Mouse (Mus musculus): Measurements from ENCODE around the gene Myo15. TPM values are rescaled to one million over a fixed set of nuclear protein-coding genes. Genes with fewer than 3 reads are reported as not detected.
A peak's percentile ranks its signal among the peaks of the same experiment; 100 is the strongest.
"Not testable (repeated sequence)": the region's sequence is repeated elsewhere in the genome, so short reads cannot be mapped to it uniquely, and the experiment has no call there.

Myo15 gene
- polyA plus RNA-seq (2012; ENCODE audit: insufficient read depth, low replicate concordance): not detected in 2 replicates

GRCm38 (mm10) chr11:60469039-60469438, at the start of gene Myo15:
TSS of gene Myo15 (plus strand) at chr11:60469339.
- Histone ChIP-seq H3K4me3 (replicated peaks) (no peak within 1 kb of the TSS), H3K4me1 (no peaks in the 10 kb centered on the region; the same call in 1 of the 2 replicates), H3K27me3 (replicated peaks) (no peaks in the 10 kb centered on the region), H3K36me3 (replicated peaks; ENCODE audit: low read length) (peaks cover 63% of the 10 kb centered on the region), H3K9me3 (no peaks in the 10 kb centered on the region)
- TF ChIP-seq FLI1 (IDR thresholded peaks at IDR 0.05; ENCODE audit: low read length) (no peak), GATA1 (IDR thresholded peaks at IDR 0.05; ENCODE audit: borderline replicate concordance, low read length) (no peak)

GRCm38 (mm10) chr11:60422046-60422668, 47.0 kb upstream of the Myo15 start:
- TF ChIP-seq FLI1 (IDR thresholded peaks at IDR 0.05; ENCODE audit: low read length): no peak
- TF ChIP-seq GATA1 (IDR thresholded peaks at IDR 0.05; ENCODE audit: borderline replicate concordance, low read length): no peak
- Histone ChIP-seq H3K27me3 (replicated peaks) (no peaks in the 10 kb centered on the region), H3K9me3 (no peaks in the 10 kb centered on the region), H3K4me1 (peaks cover 48% of the 10 kb centered on the region), H3K4me3 (replicated peaks) (no peak overlapping the region), H3K36me3 (replicated peaks; ENCODE audit: low read length) (peaks cover 34% of the 10 kb centered on the region)

- H3K4me3 ChIP-seq (replicated peaks): no peak overlapping the region
- peaks cover 54% of the 10 kb centered on the region for H3K4me1 ChIP-seq
- peaks cover 42% of the 10 kb centered on the region for H3K36me3 ChIP-seq (replicated peaks; ENCODE audit: low read length)
- H3K9me3 ChIP-seq: no peaks in the 10 kb centered on the region
- TF ChIP-seq GATA1 (IDR thresholded peaks at IDR 0.05; ENCODE audit: borderline replicate concordance, low read length) (no peak), FLI1 (IDR thresholded peaks at IDR 0.05; ENCODE audit: low read length) (no peak)
- H3K27me3 ChIP-seq (replicated peaks): no peaks in the 10 kb centered on the region
These were observed 46.1 kb upstream of the Myo15 start for GRCm38 (mm10) chr11:60423006-60423405.

GRCm38 (mm10) chr11:60426417-60426816, 42.7 kb upstream of the Myo15 start:
- no peak for TF ChIP-seq FLI1 (IDR thresholded peaks at IDR 0.05; ENCODE audit: low read length)
- TF ChIP-seq GATA1 (IDR thresholded peaks at IDR 0.05; ENCODE audit: borderline replicate concordance, low read length): no peak
- Histone ChIP-seq H3K36me3 (replicated peaks; ENCODE audit: low read length) (peaks cover 63% of the 10 kb centered on the region), H3K27me3 (replicated peaks) (no peaks in the 10 kb centered on the region), H3K4me1 (peaks cover 26% of the 10 kb centered on the region), H3K4me3 (replicated peaks) (no peak overlapping the region), H3K9me3 (no peaks in the 10 kb centered on the region)

- H3K36me3 ChIP-seq (replicated peaks; ENCODE audit: low read length): peaks cover 75% of the 10 kb centered on the region
- no peaks in the 10 kb centered on the region for H3K9me3 ChIP-seq
- H3K4me1 ChIP-seq: peaks cover 19% of the 10 kb centered on the region; the same call in 1 of the 2 replicates
- no peak for TF ChIP-seq FLI1 (IDR thresholded peaks at IDR 0.05; ENCODE audit: low read length)
- TF ChIP-seq GATA1 (IDR thresholded peaks at IDR 0.05; ENCODE audit: borderline replicate concordance, low read length): no peak
- H3K4me3 ChIP-seq (replicated peaks): no peak overlapping the region
- H3K27me3 ChIP-seq (replicated peaks): no peaks in the 10 kb centered on the region
These were observed 41.5 kb upstream of the Myo15 start for GRCm38 (mm10) chr11:60427628-60428027.

GRCm38 (mm10) chr11:60433501-60433900, 35.6 kb upstream of the Myo15 start:
- Histone ChIP-seq H3K36me3 (replicated peaks; ENCODE audit: low read length) (peaks cover 89% of the 10 kb centered on the region), H3K27me3 (replicated peaks) (no peaks in the 10 kb centered on the region), H3K9me3 (no peaks in the 10 kb centered on the region), H3K4me3 (replicated peaks) (peak overlapping the region; percentile 16), H3K4me1 (peaks cover 59% of the 10 kb centered on the region)
- TF ChIP-seq FLI1 (IDR thresholded peaks at IDR 0.05; ENCODE audit: low read length) (no peak), GATA1 (IDR thresholded peaks at IDR 0.05; ENCODE audit: borderline replicate concordance, low read length) (no peak)

- H3K27me3 ChIP-seq (replicated peaks): no peaks in the 10 kb centered on the region
- H3K4me3 ChIP-seq (replicated peaks): no peak overlapping the region
- H3K4me1 ChIP-seq: peaks cover 59% of the 10 kb centered on the region
- no peaks in the 10 kb centered on the region for H3K9me3 ChIP-seq
- H3K36me3 ChIP-seq (replicated peaks; ENCODE audit: low read length): peaks cover 87% of the 10 kb centered on the region
- TF ChIP-seq FLI1 (IDR thresholded peaks at IDR 0.05; ENCODE audit: low read length) (no peak), GATA1 (IDR thresholded peaks at IDR 0.05; ENCODE audit: borderline replicate concordance, low read length) (no peak)
These were observed 34.0 kb upstream of the Myo15 start for GRCm38 (mm10) chr11:60435133-60435532.

- H3K4me1 ChIP-seq: peaks cover 59% of the 10 kb centered on the region
- no peaks in the 10 kb centered on the region for H3K9me3 ChIP-seq
- no peak for TF ChIP-seq GATA1 (IDR thresholded peaks at IDR 0.05; ENCODE audit: borderline replicate concordance, low read length)
- TF ChIP-seq FLI1 (IDR thresholded peaks at IDR 0.05; ENCODE audit: low read length): peak; percentile 55; the same call in 1 of the 2 replicates
- H3K27me3 ChIP-seq (replicated peaks): no peaks in the 10 kb centered on the region
- peak overlapping the region; percentile 71 for H3K4me3 ChIP-seq (replicated peaks)
- H3K36me3 ChIP-seq (replicated peaks; ENCODE audit: low read length): peaks cover 88% of the 10 kb centered on the region
These were observed 32.5 kb upstream of the Myo15 start for GRCm38 (mm10) chr11:60436618-60437017.

GRCm38 (mm10) chr11:60439621-60440020, 29.5 kb upstream of the Myo15 start:
- Histone ChIP-seq H3K4me1 (peaks cover 45% of the 10 kb centered on the region), H3K36me3 (replicated peaks; ENCODE audit: low read length) (peaks cover 91% of the 10 kb centered on the region)
- H3K9me3 ChIP-seq; H3K27me3 ChIP-seq (replicated peaks); H3K4me3 ChIP-seq (replicated peaks): not testable (repeated sequence)

- Histone ChIP-seq H3K36me3 (replicated peaks; ENCODE audit: low read length) (peaks cover 88% of the 10 kb centered on the region), H3K9me3 (no peaks in the 10 kb centered on the region), H3K4me3 (replicated peaks) (no peak overlapping the region)
These were observed 29.0 kb upstream of the Myo15 start for GRCm38 (mm10) chr11:60440176-60440575.

More at GRCm38 (mm10) chr11:60440176-60440575, 29.0 kb upstream of the Myo15 start:
- Histone ChIP-seq H3K4me1 (peaks cover 40% of the 10 kb centered on the region), H3K27me3 (replicated peaks) (no peaks in the 10 kb centered on the region)
- TF ChIP-seq FLI1 (IDR thresholded peaks at IDR 0.05; ENCODE audit: low read length): no peak

Data from megakaryocyte, embryonic 14.5 days (primary cell).